Mouse (Mus musculus) frontal cortex, adult 2 months (tissue): Measurements from ENCODE around the gene Auts2. TPM values are rescaled to one million over a fixed set of nuclear protein-coding genes. Genes with fewer than 3 reads are reported as not detected.

Source experiments
- DNase-seq, 2 experiments: peaks; one replicate each; pipeline ENCODE4 v3.0.0; 2022; ENCODE audit warnings: low spot score in 1 of 2; ENCODE audit errors: extremely low spot score in 1 of 2
- polyA plus RNA-seq: library from polyadenylated mRNA; depleted of rRNA; stranded (reverse); fragments of >200 nt; gene quantifications from 2 replicates; pipeline ENCODE4 v1.2.3, GENCODE M21; 2012

Gene Auts2
- polyA plus RNA-seq, 1 experiment, result 45.1 TPM

DNA sequence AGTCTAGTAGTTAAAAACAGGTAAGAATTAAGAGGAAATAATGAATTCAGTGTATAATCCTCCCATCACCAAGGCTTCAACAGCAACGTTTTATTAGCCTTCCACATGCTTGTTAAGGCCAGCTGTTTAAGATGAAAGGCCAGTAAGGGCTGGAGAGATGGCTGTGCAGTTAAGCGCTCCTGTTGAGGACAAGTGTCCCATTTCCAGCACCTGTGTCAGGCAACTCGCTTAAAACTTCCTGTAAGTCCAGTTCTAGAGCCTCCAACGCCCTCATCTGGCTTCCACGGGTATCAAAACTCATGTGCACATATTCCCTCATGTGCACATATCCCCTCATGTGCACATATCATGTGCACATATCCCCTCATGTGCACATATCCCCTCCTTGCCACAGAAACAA is 41.1 kb downstream of the Auts2 start:
- no peak for DNase-seq

DNA sequence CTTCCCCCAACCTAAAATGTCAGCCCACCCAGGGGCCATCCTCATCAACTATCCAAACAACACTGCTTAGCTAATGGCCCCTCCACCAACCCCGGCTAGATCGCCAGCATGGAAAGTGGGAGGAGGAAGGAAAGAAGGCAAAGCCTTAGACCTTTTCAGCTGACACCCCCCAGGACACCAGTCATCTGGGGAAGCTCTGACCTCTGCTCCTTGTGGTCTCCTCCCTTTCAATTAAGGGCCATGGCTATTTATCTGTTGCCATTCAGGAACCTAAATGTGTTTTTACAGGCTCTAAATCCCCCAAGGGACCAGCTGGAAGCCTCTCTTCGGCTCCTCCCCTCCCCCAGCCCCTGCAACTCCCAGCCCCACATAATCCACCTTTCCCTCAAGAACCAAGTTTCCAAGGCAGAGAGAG is 42.3 kb downstream of the Auts2 start:
- no peak for DNase-seq

- DNase-seq, result no peak
Observed at GRCm38 (mm10) chr5:132498896-132499295, 44.2 kb downstream of the Auts2 start.

GRCm38 (mm10) chr5:132498045-132498444 is 45.1 kb downstream of the Auts2 start:
- DNase-seq, result peak in 1 of 2 experiments; percentile 22

DNA sequence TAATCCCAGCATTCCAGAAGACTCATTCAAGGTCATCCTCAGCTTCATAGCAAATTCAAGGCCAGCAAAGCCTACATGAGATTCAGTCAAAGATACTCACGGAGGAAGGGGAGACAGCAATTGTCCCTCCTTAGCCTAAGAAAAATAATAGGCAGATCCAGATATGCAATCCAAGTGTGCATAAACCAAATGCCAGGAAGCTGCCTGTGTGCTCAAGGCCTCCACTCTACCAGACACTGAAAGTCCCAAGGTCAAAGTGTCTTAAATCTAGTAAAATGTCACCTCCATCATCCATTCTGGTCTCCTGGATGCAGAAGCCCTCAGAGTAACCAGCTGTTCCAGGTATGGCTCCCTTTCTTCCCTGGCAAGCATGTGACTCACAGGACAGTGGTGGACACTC is 50.4 kb downstream of the Auts2 start:
- DNase-seq, result no peak

DNA sequence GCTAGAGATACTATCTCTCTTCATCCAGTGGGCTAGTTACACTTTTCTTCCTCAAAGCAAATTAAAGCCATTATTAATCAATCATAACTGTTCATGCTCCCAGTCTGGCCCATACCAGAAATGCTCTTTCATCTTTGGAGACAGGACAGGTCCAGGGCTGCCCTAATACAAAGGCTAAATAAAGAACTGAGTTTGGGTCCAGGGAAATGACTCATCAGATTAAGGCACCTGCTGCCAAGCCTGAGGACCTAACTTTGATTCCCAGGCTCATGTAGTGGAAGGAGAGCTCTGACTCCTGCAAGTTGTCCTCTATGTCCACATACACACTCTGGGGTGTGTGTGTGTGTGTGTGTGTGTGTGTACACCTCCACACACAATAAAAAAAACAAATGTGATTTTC is 51.1 kb downstream of the Auts2 start:
- no peak for DNase-seq

DNA sequence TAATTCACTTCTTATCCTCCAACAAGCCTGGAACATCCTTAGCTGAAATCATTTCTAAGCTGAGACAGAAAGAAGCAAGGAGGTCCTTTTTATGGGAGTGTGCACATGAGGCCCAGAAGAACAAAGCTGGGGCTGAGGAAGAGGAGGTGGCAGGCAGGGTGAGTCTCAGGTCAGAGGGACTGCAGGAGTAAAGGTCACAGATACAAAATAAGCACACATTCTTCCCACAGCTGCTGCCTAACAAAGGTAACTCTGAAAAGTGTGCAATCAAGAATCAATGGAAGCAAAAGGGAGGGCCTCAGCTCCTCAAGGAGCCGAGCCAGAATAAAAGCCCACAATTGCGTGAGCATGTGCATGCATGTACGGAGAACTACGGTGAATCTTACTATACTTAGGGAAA is 51.6 kb downstream of the Auts2 start:
- DNase-seq, result no peak

DNA sequence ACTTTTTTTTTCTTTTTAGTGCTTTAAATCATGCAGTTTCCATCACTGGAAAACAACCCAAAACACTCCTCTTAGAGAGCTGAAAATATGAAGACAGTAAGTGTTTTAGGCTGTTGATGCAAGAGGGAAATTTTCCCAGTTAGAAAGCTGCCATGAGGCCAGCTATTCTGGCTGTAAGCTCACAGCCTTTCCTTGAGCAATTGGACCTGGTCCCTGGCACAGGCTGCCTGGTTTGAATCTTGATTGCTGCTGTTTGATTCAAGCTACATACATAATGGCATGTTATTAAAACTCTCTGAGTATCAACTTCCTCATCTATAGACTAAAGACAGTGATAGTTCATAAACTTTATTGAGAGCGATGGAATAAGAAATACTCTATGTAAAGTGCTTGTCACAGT is 52.8 kb downstream of the Auts2 start:
- DNase-seq, result no peak

- no peak for DNase-seq
Observed at GRCm38 (mm10) chr5:132489736-132490313, 53.3 kb downstream of the Auts2 start.

DNA sequence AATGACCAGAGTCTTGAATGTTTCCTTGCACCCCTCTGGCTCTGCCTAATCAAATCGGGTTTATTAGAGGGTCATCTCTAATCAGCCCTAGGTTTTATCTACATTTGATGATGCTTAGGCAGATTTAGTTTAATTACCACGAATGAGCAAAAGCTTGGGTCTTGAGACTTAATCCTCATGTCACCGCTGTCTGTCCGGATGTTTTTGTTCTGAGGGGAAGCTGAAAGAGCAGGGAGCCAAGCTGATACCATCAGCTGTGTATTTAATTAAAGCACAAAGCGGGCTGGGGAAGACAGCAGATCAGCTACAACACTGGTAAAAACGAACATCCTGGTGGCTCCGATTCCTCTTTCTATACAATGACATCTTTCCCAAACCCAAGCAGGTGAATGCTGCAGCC is 56.3 kb downstream of the Auts2 start:
- no peak for DNase-seq

DNA sequence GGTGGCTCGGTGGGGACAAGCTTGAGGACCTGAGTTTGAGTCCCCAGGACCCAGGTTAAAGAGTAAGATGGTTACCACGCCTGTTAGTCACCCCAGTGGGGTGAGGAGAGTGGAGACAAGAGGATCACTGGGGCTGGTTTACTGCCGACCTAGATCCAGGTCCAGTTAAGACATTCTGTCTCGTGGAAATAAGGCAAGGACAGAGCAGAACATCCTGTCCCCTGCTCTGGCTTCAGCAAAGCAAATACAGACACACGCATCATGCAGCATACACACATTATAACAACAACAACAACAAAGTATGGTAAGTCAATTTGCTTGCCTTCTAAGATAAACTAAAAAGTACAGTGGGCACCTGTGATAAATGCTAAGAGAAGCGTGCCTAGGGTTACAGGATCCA is 57.1 kb downstream of the Auts2 start:
- no peak for DNase-seq

DNA sequence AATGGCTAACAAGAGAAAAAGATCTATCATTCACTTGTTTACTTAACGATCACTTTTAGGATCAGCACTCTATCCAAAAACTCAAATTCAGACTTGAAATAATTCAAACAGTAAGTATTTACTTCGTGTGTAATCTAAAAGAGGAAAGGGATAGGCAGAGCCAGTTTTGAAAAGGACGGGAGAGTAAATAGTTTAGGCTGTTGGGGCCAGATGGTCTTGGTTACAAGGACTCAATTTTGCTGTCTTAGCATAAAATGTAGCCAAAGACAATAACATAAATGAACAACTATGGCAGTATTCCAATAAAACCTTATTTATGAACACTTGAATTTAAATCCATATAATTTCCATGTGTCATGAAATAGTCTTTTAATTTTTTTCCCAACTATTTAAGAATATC is 57.7 kb downstream of the Auts2 start:
- no peak for DNase-seq

- no peak for DNase-seq
Observed at GRCm38 (mm10) chr5:132481476-132481875, 61.7 kb downstream of the Auts2 start.

GRCm38 (mm10) chr5:132480461-132480860 is 62.7 kb downstream of the Auts2 start:
- DNase-seq, result no peak

- no peak for DNase-seq
Observed at GRCm38 (mm10) chr5:132479227-132479857, 63.8 kb downstream of the Auts2 start.

- DNase-seq, result no peak
Observed at GRCm38 (mm10) chr5:132477533-132477932, 65.6 kb downstream of the Auts2 start.

DNA sequence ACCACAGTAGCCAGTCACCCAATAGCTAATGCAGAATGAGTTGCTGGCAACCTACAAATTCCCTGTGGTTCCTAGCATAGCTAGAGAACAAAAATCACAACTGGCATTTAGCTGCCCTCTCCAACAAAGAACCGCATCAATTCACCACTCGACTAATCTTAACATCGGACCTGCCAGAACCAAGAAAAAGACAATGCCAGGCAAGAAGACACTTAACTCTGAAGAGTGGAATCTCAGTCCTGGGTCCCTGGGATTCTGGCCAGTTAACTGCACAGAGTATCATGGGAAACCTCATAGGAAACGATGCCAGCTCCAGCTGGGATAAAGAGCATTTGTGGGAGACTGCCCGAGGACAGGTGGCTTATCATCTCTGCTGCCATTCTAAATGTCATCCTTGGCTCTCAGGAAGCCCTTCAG is 70.2 kb downstream of the Auts2 start:
- no peak for DNase-seq

GRCm38 (mm10) chr5:132472184-132472829 is 70.8 kb downstream of the Auts2 start:
- DNase-seq, result no peak

GRCm38 (mm10) chr5:132467364-132467743 is 75.8 kb downstream of the Auts2 start:
- no peak for DNase-seq

- DNase-seq, result no peak
Observed at GRCm38 (mm10) chr5:132466427-132467363, 76.4 kb downstream of the Auts2 start.

GRCm38 (mm10) chr5:132462560-132462959 is 80.6 kb downstream of the Auts2 start:
- no peak for DNase-seq
